Mouse (Mus musculus) midbrain, embryonic 16.5 days (tissue): ENCODE measurements around the gene Prlr. TPM values are rescaled to one million over a fixed set of nuclear protein-coding genes. Genes with fewer than 3 reads are reported as not detected.

Experiments
- ATAC-seq: fragments of 200-750 bp; cut with Nextera tagmentation; 2 replicates; pipeline ENCODE4 v1.8.0; 2017; ENCODE audit warnings: moderate TSS enrichment
- H3K27ac ChIP-seq: fragments of 300-500 bp; sonication (generic); 2 replicates; pipeline ENCODE4 v1.5.1; 2014; ENCODE audit warnings: mild to moderate bottlenecking, low read length, mixed read lengths
- H3K27me3 ChIP-seq: fragments of 300-500 bp; sonication (generic); 2 replicates; pipeline ENCODE4 v1.6.1; 2014; ENCODE audit warnings: low read depth, low read length, mixed read lengths; ENCODE audit not compliant: control insufficient read depth, insufficient read depth
- H3K36me3 ChIP-seq: fragments of 300-500 bp; sonication (generic); 2 replicates; pipeline ENCODE4 v1.6.1; 2014; ENCODE audit warnings: mild to moderate bottlenecking, low read length, moderate library complexity, mixed read lengths; ENCODE audit not compliant: control insufficient read depth, insufficient read depth
- H3K4me1 ChIP-seq: fragments of 300-500 bp; sonication (generic); 2 replicates; pipeline ENCODE4 v1.6.1; 2014; ENCODE audit warnings: mild to moderate bottlenecking, low read length, mixed read lengths; ENCODE audit not compliant: control insufficient read depth, insufficient read depth
- H3K4me2 ChIP-seq: fragments of 300-500 bp; sonication (generic); 2 replicates; pipeline ENCODE4 v1.6.1; 2014; ENCODE audit warnings: mild to moderate bottlenecking, low read length, mixed read lengths
- H3K4me3 ChIP-seq: fragments of 300-500 bp; sonication (generic); 2 replicates; pipeline ENCODE4 v1.5.1; 2014; ENCODE audit warnings: low read depth, mild to moderate bottlenecking, low read length, moderate library complexity, mixed read lengths
- H3K9ac ChIP-seq: fragments of 300-500 bp; sonication (generic); 2 replicates; pipeline ENCODE4 v1.6.1; 2014; ENCODE audit warnings: low read depth, low read length, mixed read lengths
- H3K9me3 ChIP-seq: fragments of 300-500 bp; sonication (generic); replicated peaks from 2 replicates; pipeline ENCODE4 v1.6.1; 2014; ENCODE audit warnings: mild to moderate bottlenecking, low read length, mixed read lengths; ENCODE audit not compliant: control insufficient read depth, poor library complexity, severe bottlenecking
- WGBS: fragments of 180-500 bp; shearing (Covaris S2); extraction: QIAGEN DNeasy Blood & Tissue Kit; methylation state at CpG from one replicate; pipeline ENCODE4 v1.1.7; 2014; 5-methylcytosine and 5-hydroxymethylcytosine counted together
- polyA plus RNA-seq: library from polyadenylated mRNA; unstranded; fragments of >200 nt; fragmentation: Nextera tagmentation; extraction: Ambion mirVana; gene quantifications from 2 replicates; pipeline ENCODE4 v1.2.1, GENCODE M21; 2015

The Prlr gene
- polyA plus RNA-seq, 1 experiment from 2014 or later = 3.4 TPM

DNA sequence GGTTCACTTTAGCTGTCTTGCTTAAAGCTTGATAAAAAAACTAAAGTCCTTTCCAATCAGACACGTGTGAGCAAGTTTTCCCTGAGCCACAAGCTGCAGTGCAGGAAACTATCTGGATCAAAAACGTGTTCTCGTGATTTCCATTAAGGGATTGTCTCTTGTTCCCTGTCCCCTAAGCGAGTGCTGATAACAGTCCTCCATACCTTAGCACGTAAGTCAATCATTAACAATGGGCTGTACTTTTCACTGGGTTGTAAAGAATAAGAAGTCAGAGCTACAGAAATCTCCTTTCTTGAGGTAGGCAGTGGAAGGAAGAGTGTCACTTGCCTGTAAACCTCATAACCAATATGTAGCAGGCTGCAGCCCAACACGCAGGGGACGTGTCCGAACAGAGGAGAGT is 38.7 kb downstream of the Prlr start:
- Histone ChIP-seq H3K4me3 (no peak overlapping the region), H3K27me3 (no peaks in the 10 kb centered on the region), H3K36me3 (no peaks in the 10 kb centered on the region), H3K9ac (no peak overlapping the region), H3K4me1 (no peaks in the 10 kb centered on the region), H3K27ac (no peak overlapping the region), H3K9me3 (no peaks in the 10 kb centered on the region), H3K4me2 (no peak overlapping the region)
- no peak for ATAC-seq
- 87% methylated on average over 8 of the region's 8 CpGs for WGBS

DNA sequence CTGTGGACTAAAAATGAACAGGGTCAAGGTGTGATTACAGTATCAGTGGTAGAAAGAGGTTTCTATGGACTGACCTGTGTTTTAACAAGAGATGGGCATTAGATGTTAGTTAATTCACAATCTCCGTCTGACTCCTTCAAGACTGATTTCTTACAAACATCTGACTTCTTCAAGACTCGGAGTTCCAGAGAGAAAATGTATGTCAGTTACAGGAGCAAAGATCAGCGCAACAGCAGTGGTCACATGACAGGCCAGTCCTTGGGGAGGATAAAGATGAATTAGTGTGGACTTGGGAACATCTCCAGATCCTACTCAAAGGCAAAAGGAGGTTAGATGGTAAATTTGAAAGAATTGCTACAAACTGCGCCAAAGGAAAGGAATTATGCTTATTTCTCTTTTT is 39.2 kb downstream of the Prlr start:
- H3K9me3 ChIP-seq = no peaks in the 10 kb centered on the region
- H3K4me2 ChIP-seq = no peak overlapping the region
- no peak overlapping the region for H3K4me3 ChIP-seq
- no peaks in the 10 kb centered on the region for H3K27me3 ChIP-seq
- 90% methylated on average over 4 of the region's 4 CpGs for WGBS
- no peaks in the 10 kb centered on the region for H3K4me1 ChIP-seq
- H3K36me3 ChIP-seq = no peaks in the 10 kb centered on the region
- no peak overlapping the region for H3K27ac ChIP-seq
- ATAC-seq = no peak
- no peak overlapping the region for H3K9ac ChIP-seq

- 81% methylated on average over 4 of the region's 4 CpGs for WGBS
Observed at GRCm38 (mm10) chr15:10223614-10224155, 46.6 kb downstream of the Prlr start.

GRCm38 (mm10) chr15:10225701-10226100 is 48.7 kb downstream of the Prlr start:
- Histone ChIP-seq H3K9me3 (no peaks in the 10 kb centered on the region), H3K27me3 (no peaks in the 10 kb centered on the region), H3K4me1 (no peaks in the 10 kb centered on the region), H3K4me3 (no peak overlapping the region), H3K9ac (no peak overlapping the region), H3K36me3 (no peaks in the 10 kb centered on the region), H3K27ac (no peak overlapping the region), H3K4me2 (no peak overlapping the region)
- 81% methylated on average over 4 of the region's 4 CpGs for WGBS
- no peak for ATAC-seq

More at GRCm38 (mm10) chr15:10223614-10224155, 46.6 kb downstream of the Prlr start:
- H3K4me1 ChIP-seq = no peaks in the 10 kb centered on the region
- no peak overlapping the region for H3K4me3 ChIP-seq
- no peaks in the 10 kb centered on the region for H3K27me3 ChIP-seq
- no peak overlapping the region for H3K4me2 ChIP-seq
- H3K9ac ChIP-seq = no peak overlapping the region
- H3K27ac ChIP-seq = no peak overlapping the region
- ATAC-seq = no peak
- no peaks in the 10 kb centered on the region for H3K36me3 ChIP-seq
- no peaks in the 10 kb centered on the region for H3K9me3 ChIP-seq

GRCm38 (mm10) chr15:10228636-10229035 is 51.6 kb downstream of the Prlr start:
- ATAC-seq = no peak
- H3K4me2 ChIP-seq = no peak overlapping the region
- H3K4me1 ChIP-seq = no peaks in the 10 kb centered on the region
- H3K9ac ChIP-seq = no peak overlapping the region
- WGBS = 91% methylated on average over 2 of the region's 2 CpGs
- H3K36me3 ChIP-seq = no peaks in the 10 kb centered on the region
- no peaks in the 10 kb centered on the region for H3K9me3 ChIP-seq
- no peak overlapping the region for H3K27ac ChIP-seq
- H3K4me3 ChIP-seq = no peak overlapping the region
- H3K27me3 ChIP-seq = no peaks in the 10 kb centered on the region

- 87% methylated on average over 5 of the region's 5 CpGs for WGBS
- Histone ChIP-seq H3K36me3 (no peaks in the 10 kb centered on the region), H3K4me2 (no peak overlapping the region), H3K27me3 (no peaks in the 10 kb centered on the region), H3K4me1 (no peaks in the 10 kb centered on the region), H3K9ac (no peak overlapping the region), H3K9me3 (no peaks in the 10 kb centered on the region), H3K4me3 (no peak overlapping the region), H3K27ac (no peak overlapping the region)
- ATAC-seq = no peak
Observed at GRCm38 (mm10) chr15:10235977-10236376, 58.9 kb downstream of the Prlr start.

DNA sequence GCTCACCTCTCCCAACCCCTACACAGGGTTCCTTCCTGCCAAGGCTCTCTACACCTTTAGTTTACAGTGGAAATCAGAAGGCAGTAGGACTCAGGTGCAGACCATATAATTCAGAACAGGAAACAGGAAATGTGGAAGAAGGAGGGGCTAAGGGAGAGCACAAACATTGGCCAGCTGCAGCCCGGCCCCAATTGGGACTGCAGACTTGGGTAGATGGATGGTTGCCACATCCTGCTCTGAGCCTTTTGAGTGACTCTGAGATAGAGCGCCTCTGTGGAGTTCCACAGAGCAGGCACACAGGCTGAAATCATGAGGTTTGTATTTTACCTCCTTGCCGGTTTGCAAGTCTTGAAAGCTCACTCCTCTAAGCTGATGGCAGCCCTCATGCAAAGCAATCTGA is 59.8 kb downstream of the Prlr start:
- no peak for ATAC-seq
- WGBS = 87% methylated on average over 3 of the region's 3 CpGs
- no peaks in the 10 kb centered on the region for H3K27me3 ChIP-seq

DNA sequence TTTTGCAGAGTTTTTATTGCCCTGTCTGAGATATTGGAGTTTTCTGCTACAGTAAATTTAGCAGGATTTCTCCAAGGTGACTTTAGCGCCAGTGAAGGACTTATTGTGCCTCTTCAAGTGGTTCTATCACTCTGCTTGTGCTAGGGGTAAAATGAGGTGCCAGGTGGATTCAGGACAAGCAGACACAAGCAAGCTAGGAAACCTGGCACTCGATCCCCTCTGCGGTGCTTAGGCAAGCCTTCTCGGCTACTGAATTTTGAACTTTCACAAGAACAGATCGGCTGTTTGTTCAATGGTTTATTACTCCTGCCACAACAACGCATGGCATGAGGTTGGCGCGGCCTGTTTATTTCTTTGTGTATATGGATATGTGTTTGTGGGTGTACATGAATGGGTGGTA is 61.4 kb downstream of the Prlr start:
- Histone ChIP-seq H3K27ac (no peak overlapping the region), H3K4me3 (no peak overlapping the region), H3K27me3 (no peaks in the 10 kb centered on the region), H3K9me3 (no peaks in the 10 kb centered on the region), H3K4me2 (no peak overlapping the region), H3K36me3 (no peaks in the 10 kb centered on the region), H3K4me1 (no peaks in the 10 kb centered on the region), H3K9ac (no peak overlapping the region)
- ATAC-seq = no peak
- 95% methylated on average over 8 of the region's 8 CpGs for WGBS

More for the DNA sequence above, 59.8 kb downstream of the Prlr start:
- Histone ChIP-seq H3K4me2 (no peak overlapping the region), H3K9me3 (no peaks in the 10 kb centered on the region), H3K4me1 (no peaks in the 10 kb centered on the region), H3K36me3 (no peaks in the 10 kb centered on the region), H3K27ac (no peak overlapping the region), H3K4me3 (no peak overlapping the region), H3K9ac (no peak overlapping the region)

- H3K27me3 ChIP-seq = no peaks in the 10 kb centered on the region
- no peak overlapping the region for H3K27ac ChIP-seq
- no peak overlapping the region for H3K4me3 ChIP-seq
- H3K4me1 ChIP-seq = no peaks in the 10 kb centered on the region
- WGBS = 88% methylated on average over 5 of the region's 5 CpGs
- no peaks in the 10 kb centered on the region for H3K36me3 ChIP-seq
- no peak for ATAC-seq
- no peak overlapping the region for H3K9ac ChIP-seq
- H3K9me3 ChIP-seq = no peaks in the 10 kb centered on the region
- no peak overlapping the region for H3K4me2 ChIP-seq
Observed at GRCm38 (mm10) chr15:10240228-10240795, 63.3 kb downstream of the Prlr start.
